Mouse (Mus musculus) cortical plate, adult 2 months (tissue): ENCODE measurements around the gene Dnajb13. TPM values are rescaled to one million over a fixed set of nuclear protein-coding genes. Genes with fewer than 3 reads are reported as not detected.

Source experiments
- H3K27ac ChIP-seq: fragments of 200-500 bp; 2 replicates; pipeline ENCODE4 v1.5.1; 2012; ENCODE audit warnings: low read length, control low read depth, inconsistent platforms; ENCODE audit not compliant: insufficient read depth
- H3K4me1 ChIP-seq: fragments of 200-500 bp; 2 replicates; pipeline ENCODE4 v1.6.1; 2011; ENCODE audit warnings: low read length; ENCODE audit not compliant: control insufficient read depth, insufficient read depth
- H3K4me3 ChIP-seq: fragments of 200-500 bp; 2 replicates; pipeline ENCODE4 v1.5.1; 2011; ENCODE audit warnings: mild to moderate bottlenecking, low read length, control low read depth; ENCODE audit not compliant: insufficient read depth
- CTCF ChIP-seq: fragments of 200-500 bp; IDR thresholded peaks from 2 replicates; pipeline ENCODE4 v1.5.1; 2011; ENCODE audit warnings: mild to moderate bottlenecking, control low read depth, low read length; ENCODE audit not compliant: insufficient read depth; ENCODE audit errors: extremely low read depth
- POLR2A ChIP-seq: fragments of 200-500 bp; IDR thresholded peaks from 2 replicates; pipeline ENCODE4 v1.6.1; 2011; ENCODE audit warnings: mild to moderate bottlenecking, low read length, control low read depth; ENCODE audit not compliant: insufficient read depth; ENCODE audit errors: extremely low read depth
- polyA plus RNA-seq: library from polyadenylated mRNA; depleted of rRNA; stranded (reverse); fragments of >200 nt; gene quantifications from 2 replicates; pipeline ENCODE4 v1.2.3, GENCODE M21; 2012; rRNA removed

Dnajb13 gene
- 0.85 and 1.1 TPM in 2 replicates for polyA plus RNA-seq

DNA sequence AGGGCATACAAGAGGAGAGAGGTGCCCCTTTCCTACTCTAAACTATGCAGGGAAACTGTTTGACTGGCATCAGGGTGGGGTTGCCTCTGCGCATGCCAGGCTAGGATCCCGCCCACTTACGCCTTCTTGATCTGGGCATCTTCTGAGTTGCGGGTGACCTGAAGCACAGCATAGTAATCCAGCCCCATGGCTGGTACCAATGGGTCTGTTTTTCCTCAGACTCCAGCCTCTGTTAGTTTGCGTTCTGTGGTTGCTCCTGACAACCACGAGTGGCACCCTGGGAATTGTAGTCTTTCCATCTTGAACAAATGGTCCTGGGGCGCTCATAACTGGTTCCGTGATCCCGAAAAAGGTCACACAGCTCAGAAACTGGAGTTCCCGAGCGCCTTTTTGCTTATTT lies at the start of gene Dnajb13:
Gene Dnajb13 (minus strand): TSS at position 388 of the 400 bp plus-strand sequence.
- no peak within 1 kb of the TSS for H3K4me3 ChIP-seq
- no peak for TF ChIP-seq CTCF
- TF ChIP-seq POLR2A, result no peak
- no peak within 1 kb of the TSS for H3K27ac ChIP-seq
- no peaks in the 10 kb centered on the region; the same call in 1 of the 2 replicates for H3K4me1 ChIP-seq

DNA sequence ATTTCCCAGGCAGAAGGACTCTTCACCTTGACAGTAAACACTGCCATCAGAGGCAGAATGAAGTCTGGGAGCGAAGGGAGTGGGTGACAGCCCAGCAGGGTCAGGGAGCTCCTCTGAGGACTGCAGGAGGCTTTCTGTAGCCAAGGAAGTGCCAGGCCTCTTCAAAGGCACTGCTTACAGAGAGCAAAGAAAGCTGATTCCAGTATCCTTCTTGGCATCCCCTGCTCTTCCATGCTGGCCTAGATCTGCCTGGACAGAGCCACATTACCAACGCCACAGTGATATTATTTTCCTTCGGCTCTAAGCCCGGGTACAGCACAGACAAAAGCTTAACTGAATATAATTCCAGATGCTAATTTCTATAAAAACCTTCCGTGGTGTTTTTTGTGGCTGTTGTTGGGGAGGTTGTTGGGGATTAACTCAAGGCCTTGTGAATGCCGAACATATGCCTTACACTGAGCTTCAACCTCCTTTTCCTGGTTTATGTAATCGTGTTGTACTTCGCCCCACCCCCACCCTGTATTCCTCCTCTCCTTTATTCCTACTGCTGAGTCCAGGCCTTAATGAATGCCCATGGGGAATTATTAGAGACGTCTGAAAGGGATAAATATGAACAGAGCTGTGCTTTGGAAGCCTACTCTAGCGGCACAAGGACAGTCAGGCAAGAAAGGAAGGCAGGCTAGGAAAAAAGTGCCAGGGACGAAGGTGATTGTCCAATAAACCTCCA lies 47.3 kb upstream of the Dnajb13 start:
- no peak overlapping the region for H3K4me3 ChIP-seq
- TF ChIP-seq CTCF (no peak), POLR2A (no peak)
- 0 out of 2 replicates have a peak, but pooled peaks cover 3% of the 10 kb centered on the region for H3K4me1 ChIP-seq
- H3K27ac ChIP-seq, result peak overlapping the region; percentile 17

DNA sequence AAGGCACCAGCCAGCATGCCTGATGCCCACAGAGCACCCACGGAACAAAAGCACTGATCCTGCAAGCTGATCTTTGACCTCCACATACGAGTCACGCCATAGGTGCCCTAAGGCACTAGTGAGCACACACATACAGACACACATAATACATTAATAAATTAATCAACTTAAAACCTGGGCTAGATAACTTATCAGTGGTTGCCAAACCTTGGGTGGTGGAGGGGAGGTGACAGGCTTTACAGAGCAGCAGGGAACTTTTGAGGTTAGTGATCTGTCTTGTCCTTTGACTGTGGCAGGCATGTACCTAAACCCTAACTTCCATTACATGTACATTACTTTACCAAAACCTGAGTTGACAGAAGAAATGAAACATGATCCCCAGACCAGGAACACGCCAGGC lies 44.6 kb upstream of the Dnajb13 start:
- H3K4me3 ChIP-seq, result no peak overlapping the region
- no peak overlapping the region for H3K27ac ChIP-seq
- TF ChIP-seq CTCF (no peak), POLR2A (no peak)
- peaks cover 3% of the 10 kb centered on the region; the same call in 1 of the 2 replicates for H3K4me1 ChIP-seq

DNA sequence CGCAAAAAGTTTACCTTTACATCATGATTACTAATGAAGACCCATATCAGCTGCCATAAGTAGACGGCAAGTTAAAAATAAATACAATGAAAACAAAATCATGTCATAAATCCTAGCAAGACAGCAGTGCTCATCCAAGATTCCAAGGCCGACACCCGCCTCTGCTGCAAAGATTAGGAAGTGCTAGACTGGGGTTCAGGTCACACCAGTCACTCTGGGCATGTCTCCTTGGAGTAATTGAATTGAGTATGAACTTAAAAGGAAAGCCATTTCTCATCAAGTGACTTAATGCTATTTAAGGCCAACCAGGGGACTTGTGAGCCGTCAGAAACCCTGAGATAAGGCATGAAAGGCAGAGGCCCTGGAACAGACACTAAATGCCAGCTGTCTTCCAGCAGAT lies 42.5 kb upstream of the Dnajb13 start:
- H3K4me3 ChIP-seq, result no peak overlapping the region
- no peak for TF ChIP-seq CTCF
- no peak for TF ChIP-seq POLR2A

GRCm38 (mm10) chr7:100555431-100555951 lies 40.7 kb upstream of the Dnajb13 start:
- Histone ChIP-seq H3K4me1 (no peaks in the 10 kb centered on the region; the same call in 1 of the 2 replicates), H3K4me3 (no peak overlapping the region), H3K27ac (peak overlapping the region; percentile 75)
- TF ChIP-seq CTCF, result no peak
- TF ChIP-seq POLR2A, result peak; percentile 33; the same call in 1 of the 2 replicates

More for the DNA sequence above, 42.5 kb upstream of the Dnajb13 start:
- H3K4me1 ChIP-seq, result peaks cover 3% of the 10 kb centered on the region; the same call in 1 of the 2 replicates
- no peak overlapping the region for H3K27ac ChIP-seq

GRCm38 (mm10) chr7:100554939-100555338 lies 40.2 kb upstream of the Dnajb13 start:
- Histone ChIP-seq H3K4me3 (no peak overlapping the region), H3K4me1 (peaks cover 2% of the 10 kb centered on the region), H3K27ac (peak overlapping the region; percentile 75)
- no peak for TF ChIP-seq CTCF
- no peak for TF ChIP-seq POLR2A

DNA sequence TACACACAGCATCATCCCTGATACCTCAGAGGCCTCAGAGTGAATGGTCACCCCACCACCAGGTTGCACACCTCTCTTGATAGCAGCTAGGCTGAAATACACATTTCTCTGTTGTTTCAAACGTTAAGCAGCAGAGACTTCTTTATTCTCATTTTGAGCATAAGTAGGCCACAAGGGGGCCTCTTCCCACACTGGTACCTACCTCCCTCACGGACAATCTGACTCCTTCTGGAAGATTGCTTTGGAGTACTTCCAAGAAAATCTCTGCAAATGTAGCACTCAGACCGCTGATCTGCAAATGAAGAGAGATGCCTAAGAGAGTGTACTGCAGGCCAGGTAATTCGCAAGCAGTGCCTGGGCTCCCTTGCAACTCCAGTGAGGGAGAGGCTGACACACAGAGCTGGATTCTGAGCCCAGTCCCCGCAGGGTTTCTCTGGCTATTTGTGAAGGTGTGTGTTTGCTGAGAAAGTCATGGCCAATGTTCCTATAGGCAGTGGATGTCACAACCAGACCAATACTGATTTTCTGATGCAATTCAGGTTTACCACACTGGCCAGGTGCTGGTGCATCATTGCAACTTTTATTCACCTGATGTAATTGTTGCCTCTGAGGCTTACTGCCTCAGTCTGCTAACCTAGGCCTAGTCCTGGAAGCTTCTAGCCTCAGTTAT lies 35.7 kb upstream of the Dnajb13 start:
- H3K27ac ChIP-seq, result no peak overlapping the region
- TF ChIP-seq POLR2A (no peak), CTCF (0 out of 2 replicates have a peak, but pooled peaks have one; percentile 21)
- peaks cover 2% of the 10 kb centered on the region for H3K4me1 ChIP-seq
- no peak overlapping the region for H3K4me3 ChIP-seq

DNA sequence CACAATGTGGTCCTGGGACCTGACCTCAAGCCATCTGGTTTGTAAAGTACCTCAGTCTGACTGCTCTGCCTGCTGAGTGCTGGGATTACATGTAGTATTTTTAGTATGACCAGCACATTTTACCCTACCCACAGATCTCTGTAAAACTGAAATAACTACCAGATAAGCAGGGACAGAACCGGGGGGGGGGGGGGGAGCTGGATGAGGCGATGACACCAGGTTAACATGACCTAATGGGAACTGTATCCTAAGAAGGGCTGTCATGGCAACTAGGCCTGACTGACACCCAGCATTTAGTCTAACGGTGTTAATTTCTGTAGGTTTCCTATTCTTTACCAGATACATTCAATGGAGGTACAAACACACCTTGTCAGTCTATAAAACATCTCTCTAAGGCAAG lies 35.0 kb upstream of the Dnajb13 start:
- Histone ChIP-seq H3K27ac (no peak overlapping the region), H3K4me1 (peaks cover 2% of the 10 kb centered on the region), H3K4me3 (no peak overlapping the region)
- TF ChIP-seq CTCF, result no peak
- TF ChIP-seq POLR2A, result no peak

GRCm38 (mm10) chr7:100547631-100548030 lies 32.9 kb upstream of the Dnajb13 start:
- Histone ChIP-seq H3K4me1 (peaks cover 2% of the 10 kb centered on the region), H3K27ac (no peak overlapping the region), H3K4me3 (no peak overlapping the region)
- TF ChIP-seq CTCF (no peak), POLR2A (no peak)
